Mouse (Mus musculus) cortical plate, adult 2 months (tissue): ENCODE results near the gene Pfas.

ENCODE experiments used
- CTCF ChIP-seq: fragments of 200-500 bp; IDR thresholded peaks from 2 replicates; pipeline ENCODE4 v1.5.1; 2011; ENCODE audit warnings: mild to moderate bottlenecking, control low read depth, low read length; ENCODE audit not compliant: insufficient read depth; ENCODE audit errors: extremely low read depth
- POLR2A ChIP-seq: fragments of 200-500 bp; IDR thresholded peaks from 2 replicates; pipeline ENCODE4 v1.6.1; 2011; ENCODE audit warnings: mild to moderate bottlenecking, low read length, control low read depth; ENCODE audit not compliant: insufficient read depth; ENCODE audit errors: extremely low read depth

DNA sequence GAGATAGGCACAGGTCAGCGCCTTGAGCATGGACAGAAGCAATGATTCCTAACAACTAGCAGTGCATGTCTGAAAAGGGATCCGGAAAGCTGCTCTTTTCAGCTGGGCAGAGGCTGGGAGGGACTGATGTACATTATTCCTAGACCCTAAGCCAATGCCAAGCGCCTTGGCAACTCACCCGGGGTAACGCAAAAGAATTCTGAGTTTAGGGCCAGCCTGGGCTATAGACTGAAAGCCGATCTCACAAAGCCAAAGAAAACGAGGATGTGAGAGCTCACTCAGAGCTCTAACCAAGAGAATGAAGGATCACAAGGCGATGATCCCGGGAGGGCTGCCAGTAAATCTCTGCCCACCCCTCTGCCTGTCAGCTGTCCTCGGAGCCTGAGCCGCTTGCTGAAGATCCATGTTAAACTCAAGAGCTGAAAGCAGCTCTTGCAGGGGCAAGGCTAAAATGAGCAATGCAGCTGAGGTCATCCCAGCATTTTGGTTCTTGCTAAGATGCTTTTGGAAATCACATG lies 20.8 kb downstream of the Pfas start:
- TF ChIP-seq CTCF (no peak), POLR2A (no peak)
